Mouse (Mus musculus) frontal cortex, postnatal 25 days (tissue): ENCODE results near the gene Hivep3.

ENCODE experiments used
- DNase-seq, 2 experiments: peaks; one replicate each; pipeline ENCODE4 v3.0.0; 2022; ENCODE audit warnings: low spot score in 2 of 2

Gene Hivep3

GRCm38 (mm10) chr4:119873935-119874334 is 140.4 kb downstream of the Hivep3 start:
- no peak for DNase-seq

GRCm38 (mm10) chr4:119875592-119875991 is 142.0 kb downstream of the Hivep3 start:
- DNase-seq: no peak

- no peak for DNase-seq
Observed at GRCm38 (mm10) chr4:119876535-119877160, 143.1 kb downstream of the Hivep3 start.

GRCm38 (mm10) chr4:119878218-119878617 is 144.6 kb downstream of the Hivep3 start:
- no peak for DNase-seq

- no peak for DNase-seq
Observed at GRCm38 (mm10) chr4:119879671-119880070, 146.1 kb downstream of the Hivep3 start.

GRCm38 (mm10) chr4:119880270-119880669 is 146.7 kb downstream of the Hivep3 start:
- no peak for DNase-seq

- no peak for DNase-seq
Observed at GRCm38 (mm10) chr4:119881292-119881691, 147.7 kb downstream of the Hivep3 start.

- no peak for DNase-seq
Observed at GRCm38 (mm10) chr4:119882401-119882800, 148.8 kb downstream of the Hivep3 start.

GRCm38 (mm10) chr4:119882814-119883213 is 149.2 kb downstream of the Hivep3 start:
- no peak for DNase-seq

GRCm38 (mm10) chr4:119886621-119887020 is 153.0 kb downstream of the Hivep3 start:
- DNase-seq: no peak

GRCm38 (mm10) chr4:119887523-119888177 is 154.1 kb downstream of the Hivep3 start:
- no peak for DNase-seq

GRCm38 (mm10) chr4:119889760-119890159 is 156.2 kb downstream of the Hivep3 start:
- DNase-seq: no peak

GRCm38 (mm10) chr4:119893255-119893779 is 159.7 kb downstream of the Hivep3 start:
- DNase-seq: no peak

GRCm38 (mm10) chr4:119894797-119895458 is 161.3 kb downstream of the Hivep3 start:
- no peak for DNase-seq

- DNase-seq: no peak
Observed at GRCm38 (mm10) chr4:119895504-119895903, 161.9 kb downstream of the Hivep3 start.

GRCm38 (mm10) chr4:119896572-119896971 is 163.0 kb downstream of the Hivep3 start:
- no peak for DNase-seq

GRCm38 (mm10) chr4:119897054-119897855 is 163.7 kb downstream of the Hivep3 start:
- DNase-seq: no peak

GRCm38 (mm10) chr4:119901556-119902491 is 168.2 kb downstream of the Hivep3 start:
- DNase-seq: peak in 1 of 2 experiments; percentile 39

GRCm38 (mm10) chr4:119903328-119903727 is 169.7 kb downstream of the Hivep3 start:
- no peak for DNase-seq

GRCm38 (mm10) chr4:119903806-119904205 is 170.2 kb downstream of the Hivep3 start:
- DNase-seq: peak in 1 of 2 experiments; percentile 2

- peak in 1 of 2 experiments; percentile 15 for DNase-seq
Observed at GRCm38 (mm10) chr4:119904296-119904695, 170.7 kb downstream of the Hivep3 start.
